Mouse (Mus musculus) kidney, adult 2 months (tissue): ENCODE results near the gene Gtf2h3.

Source experiments
- CTCF ChIP-seq: fragments of 200-500 bp; conservative IDR thresholded peaks from 2 replicates; pipeline ENCODE4 v1.5.1; 2011; ENCODE audit warnings: low read depth, mild to moderate bottlenecking, control low read depth, low read length, moderate library complexity, mixed read lengths; ENCODE audit not compliant: insufficient read depth, insufficient read length
- POLR2A ChIP-seq: fragments of 200-500 bp; IDR thresholded peaks from one replicate; pipeline ENCODE4 v1.6.1; 2011; ENCODE audit warnings: low read depth, low read length, control low read depth

DNA sequence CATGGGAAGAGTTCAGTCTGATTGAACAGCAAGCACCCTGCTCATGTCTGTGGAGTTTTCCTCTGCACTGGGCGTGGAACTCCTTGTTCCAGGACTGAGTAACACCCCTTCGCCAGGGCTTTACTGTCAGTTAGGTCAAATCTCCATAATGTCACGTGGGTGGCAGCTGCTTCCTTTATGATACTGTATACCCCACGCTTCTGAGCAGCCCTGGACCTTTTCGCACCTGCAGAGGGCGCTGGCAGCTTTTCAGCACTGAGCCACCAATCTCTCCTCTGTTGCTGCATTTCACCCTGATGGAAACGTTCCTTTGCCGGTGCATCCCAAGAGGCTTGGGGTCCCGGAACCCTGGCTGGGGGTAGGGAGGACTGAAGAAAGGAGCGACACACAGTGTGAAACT lies 32.0 kb downstream of the Gtf2h3 start:
- no peak for TF ChIP-seq POLR2A
- TF ChIP-seq CTCF: 0 out of 2 replicates have a peak, but pooled peaks have one; percentile 14
